Mouse (Mus musculus): Measurements from ENCODE around the gene AC140267.1. TPM values are rescaled to one million over a fixed set of nuclear protein-coding genes. Genes with fewer than 3 reads are reported as not detected.

The AC140267.1 gene
- polyA plus RNA-seq, 1 experiment from 2014 or later, result 1.2 TPM

DNA sequence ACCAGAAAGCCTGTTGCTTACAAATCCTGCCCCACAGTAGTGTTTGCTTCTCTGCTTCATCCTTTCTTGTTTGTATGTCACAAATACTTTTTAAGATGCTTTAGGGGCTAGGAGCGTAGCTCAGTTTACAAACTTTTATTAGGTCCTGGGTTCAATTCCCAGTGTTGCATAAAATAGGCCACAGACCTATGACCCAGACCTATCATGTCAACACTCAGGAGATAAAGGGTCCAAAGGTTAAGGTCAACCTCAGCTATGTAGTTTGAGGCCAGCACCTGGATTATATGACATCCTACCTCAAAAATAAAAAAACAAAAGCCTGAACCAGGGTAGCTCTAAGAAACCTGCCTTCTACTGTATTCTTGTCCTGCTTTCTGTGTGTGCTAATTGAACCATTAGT, 13.0 kb downstream of the AC140267.1 start:
- 98% methylated on average over 1 of the region's 1 CpGs for WGBS
- Histone ChIP-seq H3K36me3 (ENCODE audit: control insufficient read depth, insufficient read depth, low read length) (peaks cover 31% of the 10 kb centered on the region), H3K27ac (ENCODE audit: low read length) (no peak overlapping the region)

DNA sequence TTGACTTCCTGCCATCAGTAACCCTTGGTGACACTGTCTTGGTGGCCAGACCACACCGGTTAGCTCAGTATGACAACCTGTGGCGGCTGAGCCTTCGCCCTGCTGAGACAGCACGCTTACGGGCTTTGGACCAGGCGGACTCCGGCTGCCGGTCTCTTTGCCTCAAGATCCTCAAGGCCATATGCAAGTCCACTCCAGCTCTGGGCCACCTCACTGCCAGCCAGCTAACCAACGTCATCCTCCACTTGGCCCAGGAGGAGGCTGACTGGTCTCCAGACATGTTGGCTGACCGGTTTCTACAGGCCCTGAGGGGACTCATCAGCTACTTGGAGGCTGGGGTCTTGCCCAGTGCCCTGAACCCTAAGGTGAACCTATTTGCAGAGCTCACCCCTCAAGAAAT, 14.0 kb downstream of the AC140267.1 start:
- 93% methylated on average over 10 of the region's 10 CpGs for WGBS
- H3K27ac ChIP-seq (ENCODE audit: low read length), result no peak overlapping the region
- H3K4me1 ChIP-seq (ENCODE audit: control insufficient read depth, insufficient read depth, low read length), result peaks cover 15% of the 10 kb centered on the region
- peaks cover 31% of the 10 kb centered on the region for H3K36me3 ChIP-seq (ENCODE audit: control insufficient read depth, insufficient read depth, low read length)
- no peak overlapping the region for H3K4me2 ChIP-seq (ENCODE audit: low read depth, low read length)
- no peaks in the 10 kb centered on the region for H3K9me3 ChIP-seq (replicated peaks; ENCODE audit: control insufficient read depth, low read length)
- H3K4me3 ChIP-seq (replicated peaks; ENCODE audit: low read length), result no peak overlapping the region
- H3K9ac ChIP-seq (ENCODE audit: low read length), result no peak overlapping the region
- no peak for ATAC-seq (ENCODE audit: insufficient read depth, low FRiP score)
- no peaks in the 10 kb centered on the region for H3K27me3 ChIP-seq (ENCODE audit: control insufficient read depth, insufficient read depth, low read length)

More for the DNA sequence above, 13.0 kb downstream of the AC140267.1 start:
- peaks cover 7% of the 10 kb centered on the region for H3K4me1 ChIP-seq (ENCODE audit: control insufficient read depth, insufficient read depth, low read length)
- H3K9me3 ChIP-seq (replicated peaks; ENCODE audit: control insufficient read depth, low read length), result no peaks in the 10 kb centered on the region
- no peak overlapping the region for H3K4me2 ChIP-seq (ENCODE audit: low read depth, low read length)
- H3K4me3 ChIP-seq (replicated peaks; ENCODE audit: low read length), result no peak overlapping the region
- no peak overlapping the region for H3K9ac ChIP-seq (ENCODE audit: low read length)
- ATAC-seq (ENCODE audit: insufficient read depth, low FRiP score), result no peak
- H3K27me3 ChIP-seq (ENCODE audit: control insufficient read depth, insufficient read depth, low read length), result no peaks in the 10 kb centered on the region

DNA sequence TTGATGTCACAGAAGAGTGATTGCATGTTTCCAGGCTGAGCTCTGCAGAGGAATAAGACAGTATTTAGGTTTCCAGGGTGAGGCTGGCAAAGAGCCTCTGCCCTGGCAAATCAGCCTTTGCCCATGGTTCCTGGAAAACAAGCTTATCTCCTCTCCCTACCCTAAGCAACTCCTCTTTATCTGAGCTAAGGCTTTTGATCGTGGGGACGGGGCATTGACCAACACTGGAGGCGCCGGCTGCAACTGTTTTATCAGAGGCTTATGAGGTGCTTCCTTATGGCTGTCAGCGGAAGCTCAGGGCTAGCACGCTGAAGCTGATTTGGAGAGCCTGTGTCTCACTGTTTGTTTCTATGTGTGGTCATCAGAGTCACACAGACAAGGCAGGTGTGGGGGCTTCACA, 15.0 kb downstream of the AC140267.1 start:
- H3K4me3 ChIP-seq (replicated peaks; ENCODE audit: low read length), result no peak overlapping the region
- H3K9me3 ChIP-seq (replicated peaks; ENCODE audit: control insufficient read depth, low read length), result no peaks in the 10 kb centered on the region
- no peak overlapping the region for H3K27ac ChIP-seq (ENCODE audit: low read length)
- no peak overlapping the region for H3K9ac ChIP-seq (ENCODE audit: low read length)
- 75% methylated on average over 6 of the region's 6 CpGs for WGBS
- H3K4me2 ChIP-seq (ENCODE audit: low read depth, low read length), result no peak overlapping the region
- no peaks in the 10 kb centered on the region for H3K27me3 ChIP-seq (ENCODE audit: control insufficient read depth, insufficient read depth, low read length)
- peaks cover 15% of the 10 kb centered on the region for H3K4me1 ChIP-seq (ENCODE audit: control insufficient read depth, insufficient read depth, low read length)
- peaks cover 31% of the 10 kb centered on the region for H3K36me3 ChIP-seq (ENCODE audit: control insufficient read depth, insufficient read depth, low read length)
- no peak for ATAC-seq (ENCODE audit: insufficient read depth, low FRiP score)

DNA sequence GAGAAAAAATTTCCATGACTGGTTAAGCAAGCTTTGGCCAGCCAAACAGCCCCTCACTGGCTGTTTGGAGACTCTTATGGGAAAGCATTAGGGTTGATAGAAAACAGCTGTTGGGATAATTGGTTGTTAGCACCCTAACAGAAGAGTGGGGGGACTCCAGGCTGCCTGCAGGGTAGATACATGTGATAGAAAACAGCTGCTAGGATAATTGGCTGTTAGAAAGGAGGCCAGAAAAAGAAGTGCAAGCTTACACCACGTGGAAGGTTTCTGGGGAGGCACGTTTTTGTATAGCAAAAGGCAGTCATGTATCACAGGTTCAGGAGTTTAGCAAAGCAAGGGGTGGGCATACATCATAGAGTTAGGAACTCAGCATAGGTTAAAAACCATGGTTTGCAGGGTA, 17.9 kb downstream of the AC140267.1 start:
- WGBS, result 15% methylated on average over 2 of the region's 2 CpGs
- ATAC-seq (ENCODE audit: insufficient read depth, low FRiP score), result no peak
- H3K9ac ChIP-seq (ENCODE audit: low read length), result peak overlapping the region; percentile 80
- H3K27me3 ChIP-seq (ENCODE audit: control insufficient read depth, insufficient read depth, low read length), result no peaks in the 10 kb centered on the region
- H3K4me3 ChIP-seq (replicated peaks; ENCODE audit: low read length), result no peak overlapping the region
- H3K4me1 ChIP-seq (ENCODE audit: control insufficient read depth, insufficient read depth, low read length), result peaks cover 38% of the 10 kb centered on the region
- peak overlapping the region; percentile 94; the same call in 1 of the 2 replicates for H3K4me2 ChIP-seq (ENCODE audit: low read depth, low read length)
- H3K9me3 ChIP-seq (replicated peaks; ENCODE audit: control insufficient read depth, low read length), result no peaks in the 10 kb centered on the region
- H3K27ac ChIP-seq (ENCODE audit: low read length), result peak overlapping the region; percentile 99
- peaks cover 40% of the 10 kb centered on the region for H3K36me3 ChIP-seq (ENCODE audit: control insufficient read depth, insufficient read depth, low read length)

DNA sequence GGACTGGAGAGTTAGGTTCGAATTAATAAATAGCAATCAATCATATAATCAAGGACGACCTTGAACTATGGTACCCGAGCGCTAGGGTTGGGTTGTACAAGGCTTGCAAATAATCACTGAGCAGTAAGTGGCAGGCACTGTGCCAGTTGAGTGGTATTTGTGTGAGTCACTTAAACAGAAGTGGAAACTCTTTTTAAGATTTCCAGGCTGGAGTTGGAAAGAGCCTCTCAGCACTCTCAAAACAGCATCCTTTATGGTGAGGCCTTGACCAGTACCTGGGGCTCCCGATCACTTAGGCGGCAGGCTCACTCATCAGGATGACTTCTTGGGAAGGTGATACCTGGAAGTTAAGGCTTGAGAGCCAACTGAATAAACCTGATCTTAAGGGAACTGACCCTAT, 18.6 kb downstream of the AC140267.1 start:
- H3K9ac ChIP-seq (ENCODE audit: low read length), result peak overlapping the region; percentile 80
- H3K36me3 ChIP-seq (ENCODE audit: control insufficient read depth, insufficient read depth, low read length), result peaks cover 33% of the 10 kb centered on the region
- no peaks in the 10 kb centered on the region for H3K9me3 ChIP-seq (replicated peaks; ENCODE audit: control insufficient read depth, low read length)
- peak overlapping the region; percentile 100 for H3K4me3 ChIP-seq (replicated peaks; ENCODE audit: low read length)
- WGBS, result 28% methylated on average over 6 of the region's 6 CpGs
- H3K4me2 ChIP-seq (ENCODE audit: low read depth, low read length), result peak overlapping the region; percentile 94
- H3K27me3 ChIP-seq (ENCODE audit: control insufficient read depth, insufficient read depth, low read length), result no peaks in the 10 kb centered on the region
- ATAC-seq (ENCODE audit: insufficient read depth, low FRiP score), result no peak
- peak overlapping the region; percentile 99 for H3K27ac ChIP-seq (ENCODE audit: low read length)
- H3K4me1 ChIP-seq (ENCODE audit: control insufficient read depth, insufficient read depth, low read length), result peaks cover 38% of the 10 kb centered on the region

DNA sequence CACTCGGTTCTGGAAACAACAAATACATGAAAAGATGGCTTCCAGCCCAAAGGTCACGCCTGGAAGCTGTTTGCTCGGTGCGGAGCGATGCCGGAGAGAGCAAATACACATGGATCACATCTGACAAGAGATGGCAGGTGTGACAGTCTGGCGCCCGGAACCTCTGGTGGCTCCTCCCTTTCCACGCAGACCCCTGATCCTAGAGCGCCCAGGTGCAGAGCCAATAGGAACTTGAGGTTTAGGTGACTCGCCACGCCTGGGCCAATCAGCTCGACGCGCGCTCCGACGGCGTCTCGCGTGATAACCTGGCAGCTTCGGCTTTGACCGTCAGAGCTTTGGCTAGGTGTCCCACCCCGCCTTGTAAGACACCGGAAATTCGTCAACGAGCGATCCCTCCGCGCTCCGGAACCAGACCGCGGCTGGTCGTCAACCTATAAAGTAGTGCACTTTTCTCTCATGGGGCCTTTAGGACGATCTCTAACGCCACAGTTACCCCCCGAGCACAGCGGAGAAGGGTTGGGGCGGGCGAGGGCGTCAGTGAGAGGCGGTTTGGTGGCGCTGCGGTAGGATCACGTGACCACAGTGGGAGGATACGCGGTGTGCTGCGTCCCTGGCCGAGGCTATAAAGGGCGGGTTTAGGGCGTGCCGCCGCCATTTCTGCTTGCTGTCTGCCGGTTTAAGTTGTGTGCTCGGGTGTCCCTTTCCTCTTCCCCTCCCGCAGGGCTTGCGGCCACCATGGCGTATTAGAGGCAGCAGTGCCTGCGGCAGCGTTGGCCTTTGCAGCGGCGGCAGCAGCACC, 19.4 kb downstream of the AC140267.1 start, which contains the start of gene Atf4:
Gene Atf4, plus strand, starts transcription at position 338 of the 799 bp plus-strand sequence.
- H3K4me1 ChIP-seq (ENCODE audit: control insufficient read depth, insufficient read depth, low read length), result peaks cover 41% of the 10 kb centered on the region
- H3K36me3 ChIP-seq (ENCODE audit: control insufficient read depth, insufficient read depth, low read length), result peaks cover 29% of the 10 kb centered on the region
- no peaks in the 10 kb centered on the region for H3K27me3 ChIP-seq (ENCODE audit: control insufficient read depth, insufficient read depth, low read length)
- H3K9ac ChIP-seq (ENCODE audit: low read length), result peak within 1 kb of the TSS; percentile 100
- no peaks in the 10 kb centered on the region for H3K9me3 ChIP-seq (replicated peaks; ENCODE audit: control insufficient read depth, low read length)
- peak within 1 kb of the TSS; percentile 94 for H3K4me2 ChIP-seq (ENCODE audit: low read depth, low read length)
- WGBS, result under 1% methylated on average over 62 of the region's 62 CpGs
- peak within 1 kb of the TSS; percentile 100 for H3K4me3 ChIP-seq (replicated peaks; ENCODE audit: low read length)
- H3K27ac ChIP-seq (ENCODE audit: low read length), result peak within 1 kb of the TSS; percentile 99
- ATAC-seq (ENCODE audit: insufficient read depth, low FRiP score), result peak; percentile 93

DNA sequence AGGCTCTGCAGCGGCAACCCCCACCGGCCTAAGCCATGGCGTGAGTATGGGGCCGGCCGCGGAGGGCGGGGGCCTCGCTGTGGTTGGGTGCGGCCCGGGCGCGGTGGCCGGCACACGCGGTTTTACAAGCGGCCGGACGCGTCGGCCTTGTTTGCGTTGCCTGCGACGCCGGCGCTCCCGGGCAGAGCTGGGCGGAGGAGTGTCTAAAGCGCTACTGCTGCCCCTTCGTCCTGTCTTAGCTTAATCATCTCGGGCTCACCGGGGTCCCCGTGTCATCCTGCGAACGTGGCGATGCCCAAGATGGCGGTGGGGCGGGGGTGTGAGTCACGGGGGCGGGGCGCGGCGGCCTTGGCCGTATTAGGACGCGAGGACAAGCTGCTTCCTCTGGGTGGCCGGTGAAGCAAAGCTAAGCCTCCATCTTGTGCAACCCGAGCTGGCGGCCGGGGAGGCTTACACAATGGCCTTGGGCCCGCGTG, 20.0 kb downstream of the AC140267.1 start:
- ATAC-seq (ENCODE audit: insufficient read depth, low FRiP score), result peak; percentile 26
- Histone ChIP-seq H3K4me2 (ENCODE audit: low read depth, low read length) (peak overlapping the region; percentile 94), H3K9me3 (replicated peaks; ENCODE audit: control insufficient read depth, low read length) (no peaks in the 10 kb centered on the region), H3K4me3 (replicated peaks; ENCODE audit: low read length) (peak overlapping the region; percentile 100), H3K9ac (ENCODE audit: low read length) (peak overlapping the region; percentile 100), H3K27me3 (ENCODE audit: control insufficient read depth, insufficient read depth, low read length) (no peaks in the 10 kb centered on the region), H3K36me3 (ENCODE audit: control insufficient read depth, insufficient read depth, low read length) (peaks cover 26% of the 10 kb centered on the region), H3K4me1 (ENCODE audit: control insufficient read depth, insufficient read depth, low read length) (peaks cover 40% of the 10 kb centered on the region), H3K27ac (ENCODE audit: low read length) (peak overlapping the region; percentile 99)
- under 1% methylated on average over 51 of the region's 51 CpGs for WGBS

DNA sequence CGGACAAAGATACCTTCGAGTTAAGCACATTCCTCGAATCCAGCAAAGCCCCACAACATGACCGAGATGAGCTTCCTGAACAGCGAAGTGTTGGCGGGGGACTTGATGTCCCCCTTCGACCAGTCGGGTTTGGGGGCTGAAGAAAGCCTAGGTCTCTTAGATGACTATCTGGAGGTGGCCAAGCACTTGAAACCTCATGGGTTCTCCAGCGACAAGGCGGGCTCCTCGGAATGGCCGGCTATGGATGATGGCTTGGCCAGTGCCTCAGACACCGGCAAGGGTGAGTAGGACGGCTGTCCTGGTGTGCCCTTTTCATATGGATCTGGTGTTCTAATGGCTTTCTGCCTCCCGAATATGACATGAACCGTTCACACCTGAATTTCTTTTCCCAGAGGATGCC, 20.6 kb downstream of the AC140267.1 start:
- Histone ChIP-seq H3K27me3 (ENCODE audit: control insufficient read depth, insufficient read depth, low read length) (no peaks in the 10 kb centered on the region), H3K4me3 (replicated peaks; ENCODE audit: low read length) (peak overlapping the region; percentile 100), H3K36me3 (ENCODE audit: control insufficient read depth, insufficient read depth, low read length) (peaks cover 20% of the 10 kb centered on the region), H3K4me1 (ENCODE audit: control insufficient read depth, insufficient read depth, low read length) (peaks cover 37% of the 10 kb centered on the region), H3K27ac (ENCODE audit: low read length) (peak overlapping the region; percentile 99), H3K9ac (ENCODE audit: low read length) (peak overlapping the region; percentile 100), H3K9me3 (replicated peaks; ENCODE audit: control insufficient read depth, low read length) (no peaks in the 10 kb centered on the region), H3K4me2 (ENCODE audit: low read depth, low read length) (peak overlapping the region; percentile 94)
- 2% methylated on average over 16 of the region's 16 CpGs for WGBS
- ATAC-seq (ENCODE audit: insufficient read depth, low FRiP score), result no peak

Data from stomach, embryonic 16.5 days (tissue).